Mouse (Mus musculus) stomach, postnatal 0 days (tissue): Measurements from ENCODE around the gene Fignl1.

Source experiments
- CTCF ChIP-seq: IDR thresholded peaks from 2 replicates; pipeline ENCODE4 v1.5.1; 2016; ENCODE audit warnings: antibody characterized with exemption, low read depth, mild to moderate bottlenecking, moderate library complexity
- EP300 ChIP-seq: optimal IDR thresholded peaks from 2 replicates; pipeline ENCODE3; 2016; ENCODE audit warnings: antibody characterized with exemption

DNA sequence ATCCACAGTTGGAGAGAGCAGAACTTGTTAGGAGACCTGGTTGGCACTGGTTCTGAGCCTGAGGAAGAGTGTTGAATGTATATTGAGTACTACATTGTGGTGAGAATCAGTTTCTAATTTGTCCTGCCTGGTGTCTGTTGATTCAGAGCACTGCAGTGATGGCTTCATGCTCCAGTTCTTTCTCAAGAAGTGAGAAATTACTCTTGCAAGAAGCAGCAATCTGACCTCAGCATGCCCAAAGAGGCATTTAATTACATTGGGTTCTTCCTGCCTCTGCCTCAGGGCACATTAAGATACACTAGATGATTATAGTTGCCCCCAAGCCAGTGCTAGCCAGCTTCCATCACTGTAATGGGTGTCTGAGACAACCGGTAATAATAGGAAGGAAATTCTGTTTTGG is 49.9 kb downstream of the Fignl1 start:
- TF ChIP-seq CTCF (no peak), EP300 (no peak)
